Mouse (Mus musculus): ENCODE measurements around the gene Pcnx.

Pcnx gene

GRCm38 (mm10) chr12:81859351-81860307 is at the start of gene Pcnx:
Gene Pcnx (plus strand): TSS chr12:81860023.
- DNase-seq (ENCODE audit: low spot score) = peak; percentile 90

- no peak for DNase-seq (ENCODE audit: low spot score)
Observed at GRCm38 (mm10) chr12:81810417-81810816, 49.4 kb upstream of the Pcnx start.

GRCm38 (mm10) chr12:81814742-81815141 is 45.1 kb upstream of the Pcnx start:
- DNase-seq (ENCODE audit: low spot score) = no peak

GRCm38 (mm10) chr12:81816330-81817125 is 43.3 kb upstream of the Pcnx start:
- DNase-seq (ENCODE audit: low spot score) = peak; percentile 19

GRCm38 (mm10) chr12:81817126-81817505 is 42.7 kb upstream of the Pcnx start:
- no peak for DNase-seq (ENCODE audit: low spot score)

GRCm38 (mm10) chr12:81820700-81821099 is 39.1 kb upstream of the Pcnx start:
- no peak for DNase-seq (ENCODE audit: low spot score)

- no peak for DNase-seq (ENCODE audit: low spot score)
Observed at GRCm38 (mm10) chr12:81822176-81822575, 37.6 kb upstream of the Pcnx start.

- DNase-seq (ENCODE audit: low spot score) = no peak
Observed at GRCm38 (mm10) chr12:81822778-81823480, 36.9 kb upstream of the Pcnx start.

- no peak for DNase-seq (ENCODE audit: low spot score)
Observed at GRCm38 (mm10) chr12:81828355-81828754, 31.5 kb upstream of the Pcnx start.

GRCm38 (mm10) chr12:81832039-81832738 is 27.6 kb upstream of the Pcnx start:
- DNase-seq (ENCODE audit: low spot score) = no peak

GRCm38 (mm10) chr12:81833094-81833493 is 26.7 kb upstream of the Pcnx start:
- no peak for DNase-seq (ENCODE audit: low spot score)

- peak; percentile 42 for DNase-seq (ENCODE audit: low spot score)
Observed at GRCm38 (mm10) chr12:81836162-81836561, 23.7 kb upstream of the Pcnx start.

- DNase-seq (ENCODE audit: low spot score) = no peak
Observed at GRCm38 (mm10) chr12:81837463-81837862, 22.4 kb upstream of the Pcnx start.

- DNase-seq (ENCODE audit: low spot score) = no peak
Observed at GRCm38 (mm10) chr12:81839663-81840062, 20.2 kb upstream of the Pcnx start.

- DNase-seq (ENCODE audit: low spot score) = no peak
Observed at GRCm38 (mm10) chr12:81841046-81841445, 18.8 kb upstream of the Pcnx start.

- no peak for DNase-seq (ENCODE audit: low spot score)
Observed at GRCm38 (mm10) chr12:81843501-81843900, 16.3 kb upstream of the Pcnx start.

- no peak for DNase-seq (ENCODE audit: low spot score)
Observed at GRCm38 (mm10) chr12:81844572-81844971, 15.3 kb upstream of the Pcnx start.

- no peak for DNase-seq (ENCODE audit: low spot score)
Observed at GRCm38 (mm10) chr12:81844981-81845380, 14.8 kb upstream of the Pcnx start.

- DNase-seq (ENCODE audit: low spot score) = no peak
Observed at GRCm38 (mm10) chr12:81849629-81850028, 10.2 kb upstream of the Pcnx start.

- DNase-seq (ENCODE audit: low spot score) = no peak
Observed at GRCm38 (mm10) chr12:81852551-81852950, 7.3 kb upstream of the Pcnx start.

- DNase-seq (ENCODE audit: low spot score) = peak; percentile 48
Observed at GRCm38 (mm10) chr12:81852977-81853376, 6.8 kb upstream of the Pcnx start.

GRCm38 (mm10) chr12:81853543-81853942 is 6.3 kb upstream of the Pcnx start:
- no peak for DNase-seq (ENCODE audit: low spot score)
